In the genomic region with DNA sequence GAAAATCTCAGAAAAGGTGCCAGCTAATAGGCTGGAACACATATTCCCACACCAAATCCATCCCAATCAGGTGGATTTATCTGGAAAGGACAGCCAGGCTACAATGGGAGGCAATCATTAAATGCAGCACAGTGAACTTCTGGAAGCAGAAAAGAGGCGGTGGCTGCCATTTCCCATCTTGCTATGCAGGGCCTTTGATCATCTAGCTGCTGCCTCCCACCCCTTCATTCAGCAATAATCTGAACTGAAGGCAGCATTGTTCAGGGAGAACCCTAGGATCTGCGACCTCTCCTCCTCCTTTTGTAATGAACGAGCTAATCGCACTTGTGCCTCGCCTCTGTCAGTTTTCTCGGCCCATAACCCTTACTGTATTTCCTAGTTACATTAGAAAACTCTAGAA, we compare ENCODE assay signal across 30 mouse cellular contexts.
DNase-seq lines count a peak whose midpoint lies in the region; ATAC-seq and TF ChIP-seq lines count a peak whose summit lies in the region.
"Had no signal": no experiment of that assay in that cellular context is flagged by ENCODE, and none has a peak within 500 bp of the region (broad histone marks: within the 10 kb centered on the region; RNA-seq: fewer than 3 reads in every experiment).

No protein-coding gene starts in this region.

- no peaks in the 10 kb centered on the region for H3K36me3 ChIP-seq in embryonic facial prominence, embryonic 11.5 days (replicated peaks; ENCODE audit: control insufficient read depth, insufficient read depth, low read depth, low read length)
- no peaks in the 10 kb centered on the region for H3K36me3 ChIP-seq in embryonic facial prominence, embryonic 10.5 days (replicated peaks)
- no peaks in the 10 kb centered on the region for H3K36me3 ChIP-seq in midbrain, embryonic 12.5 days
- no peaks in the 10 kb centered on the region for H3K36me3 ChIP-seq in midbrain, postnatal 0 days (ENCODE audit: insufficient read depth, low read length)
- H3K36me3 ChIP-seq: embryonic facial prominence, embryonic 13.5 days; forebrain, embryonic 15.5 days; heart, embryonic 12.5 days; kidney, embryonic 15.5 days; limb, embryonic 12.5 days; liver, embryonic 15.5 days; neural tube, embryonic 13.5 days had no signal

- no peak overlapping the region for H3K27ac ChIP-seq in embryonic facial prominence, embryonic 11.5 days (replicated peaks; ENCODE audit: low read depth, low read length)
- no peak overlapping the region for H3K27ac ChIP-seq in embryonic facial prominence, embryonic 10.5 days (replicated peaks)
- H3K27ac ChIP-seq in midbrain, embryonic 12.5 days (replicated peaks): no peak overlapping the region
- H3K27ac ChIP-seq in midbrain, postnatal 0 days (ENCODE audit: low read depth, low read length): no peak overlapping the region
- H3K27ac ChIP-seq: embryonic facial prominence, embryonic 13.5 days; forebrain, embryonic 15.5 days; heart, adult 2 months; kidney, embryonic 15.5 days; left cerebral cortex, adult 2 months; limb, embryonic 12.5 days; liver, embryonic 15.5 days; neural tube, embryonic 13.5 days had no signal

- intact Hi-C loops in heart, postnatal 14 days (cut with DNase I): no loop called here

- no peaks in the 10 kb centered on the region for H3K27me3 ChIP-seq in embryonic facial prominence, embryonic 11.5 days (ENCODE audit: control insufficient read depth, insufficient read depth, low read length)
- no peaks in the 10 kb centered on the region for H3K27me3 ChIP-seq in embryonic facial prominence, embryonic 10.5 days (replicated peaks; ENCODE audit: low read depth, poor library complexity, severe bottlenecking)
- H3K27me3 ChIP-seq in midbrain, embryonic 12.5 days: no peaks in the 10 kb centered on the region
- H3K27me3 ChIP-seq in midbrain, postnatal 0 days (ENCODE audit: insufficient read depth, low read length): no peaks in the 10 kb centered on the region
- H3K27me3 ChIP-seq: embryonic facial prominence, embryonic 13.5 days; forebrain, embryonic 15.5 days; heart, embryonic 12.5 days; kidney, embryonic 15.5 days; liver, embryonic 15.5 days; neural tube, embryonic 13.5 days had no signal

- DNase-seq in embryonic facial prominence, embryonic 11.5 days (ENCODE audit: low spot score): peak; percentile 13
- DNase-seq in embryonic facial prominence, embryonic 10.5 days (ENCODE audit: low spot score): no peak
- peak; percentile 9 for DNase-seq in ZHBTc4 (ENCODE audit: low read depth, low spot score)
- no peak for DNase-seq in midbrain, postnatal 0 days (ENCODE audit: low spot score)
- no peak for DNase-seq in heart, postnatal 14 days
- no peak for DNase-seq in frontal cortex, postnatal 10 days (ENCODE audit: low spot score in 2 of 2)
- no peak for DNase-seq in lung, postnatal 25 days (ENCODE audit: low spot score)
- DNase-seq: adrenal gland, adult 8-10 months; cerebellum, adult 8-10 months; cerebellum, postnatal 36 days; heart, adult 2 months; kidney, adult 18-20 months; kidney, postnatal 25 days; lung, embryonic 14.5 days; lung, postnatal 14 days; right cerebral cortex, postnatal 14 days; spleen, adult 18-20 months; thymus, postnatal 25 days had no signal

- no peaks in the 10 kb centered on the region for H3K9me3 ChIP-seq in embryonic facial prominence, embryonic 11.5 days (replicated peaks; ENCODE audit: control insufficient read depth, low read length)
- H3K9me3 ChIP-seq in embryonic facial prominence, embryonic 10.5 days: no peaks in the 10 kb centered on the region
- no peaks in the 10 kb centered on the region for H3K9me3 ChIP-seq in midbrain, embryonic 12.5 days
- no peaks in the 10 kb centered on the region for H3K9me3 ChIP-seq in midbrain, postnatal 0 days (ENCODE audit: low read length)
- H3K9me3 ChIP-seq: embryonic facial prominence, embryonic 13.5 days; forebrain, embryonic 15.5 days; heart, embryonic 12.5 days; kidney, embryonic 15.5 days; limb, embryonic 12.5 days; liver, embryonic 15.5 days; neural tube, embryonic 13.5 days had no signal

- H3K4me3 ChIP-seq in embryonic facial prominence, embryonic 11.5 days (ENCODE audit: low read depth, low read length): no peak overlapping the region
- H3K4me3 ChIP-seq in embryonic facial prominence, embryonic 10.5 days: no peak overlapping the region
- no peak overlapping the region for H3K4me3 ChIP-seq in midbrain, embryonic 12.5 days
- no peak overlapping the region for H3K4me3 ChIP-seq in midbrain, postnatal 0 days (ENCODE audit: low read depth, low read length)
- H3K4me3 ChIP-seq: embryonic facial prominence, embryonic 13.5 days; erythroblast, embryonic 14.5 days; forebrain, embryonic 15.5 days; heart, adult 2 months; heart, embryonic 12.5 days; kidney, embryonic 15.5 days; left cerebral cortex, adult 2 months; limb, embryonic 12.5 days; liver, embryonic 15.5 days; neural tube, embryonic 13.5 days had no signal

- no peaks in the 10 kb centered on the region for H3K4me1 ChIP-seq in embryonic facial prominence, embryonic 11.5 days (ENCODE audit: control insufficient read depth, insufficient read depth, low read length)
- peaks cover 5% of the 10 kb centered on the region; the same call in 1 of the 2 replicates for H3K4me1 ChIP-seq in embryonic facial prominence, embryonic 10.5 days
- H3K4me1 ChIP-seq in midbrain, embryonic 12.5 days: no peaks in the 10 kb centered on the region
- H3K4me1 ChIP-seq in midbrain, postnatal 0 days (ENCODE audit: insufficient read depth, low read length): no peaks in the 10 kb centered on the region
- H3K4me1 ChIP-seq: embryonic facial prominence, embryonic 13.5 days; forebrain, embryonic 15.5 days; heart, embryonic 12.5 days; kidney, embryonic 15.5 days; limb, embryonic 12.5 days; liver, embryonic 15.5 days had no signal

- no peak for ATAC-seq in embryonic facial prominence, embryonic 11.5 days (replicated peaks; ENCODE audit: insufficient number of reproducible peaks, low FRiP score, low TSS enrichment, low read depth)
- peak; percentile 61 for ATAC-seq in midbrain, embryonic 12.5 days (ENCODE audit: low FRiP score, low read depth)
- ATAC-seq in midbrain, postnatal 0 days (ENCODE audit: low FRiP score): 0 out of 2 replicates have a peak, but pooled peaks have one; percentile 16
- ATAC-seq: activated CD4-positive, CD25-positive, alpha-beta regulatory T cell, adult 4 months; forebrain, embryonic 15.5 days; hindbrain, embryonic 16.5 days had no signal

- H3K4me2 ChIP-seq in embryonic facial prominence, embryonic 11.5 days (ENCODE audit: low read depth, low read length): no peak overlapping the region
- no peak overlapping the region for H3K4me2 ChIP-seq in midbrain, embryonic 12.5 days (replicated peaks)
- no peak overlapping the region for H3K4me2 ChIP-seq in midbrain, postnatal 0 days (ENCODE audit: low read depth, low read length, poor library complexity, severe bottlenecking)
- H3K4me2 ChIP-seq: embryonic facial prominence, embryonic 13.5 days; forebrain, embryonic 15.5 days; heart, embryonic 12.5 days; kidney, embryonic 15.5 days; limb, embryonic 12.5 days; liver, embryonic 15.5 days; lung, embryonic 14.5 days; neural tube, embryonic 13.5 days had no signal

- no peak for TF ChIP-seq CTCF in midbrain, postnatal 0 days (IDR thresholded peaks at IDR 0.05)

- WGBS in embryonic facial prominence, embryonic 11.5 days: 39% methylated on average over 6 of the region's 6 CpGs
- 40% methylated on average over 6 of the region's 6 CpGs for WGBS in embryonic facial prominence, embryonic 10.5 days
- 21% methylated on average over 6 of the region's 6 CpGs for WGBS in midbrain, embryonic 12.5 days
- WGBS in midbrain, postnatal 0 days: 25% methylated on average over 6 of the region's 6 CpGs

- no peak overlapping the region for H3K9ac ChIP-seq in embryonic facial prominence, embryonic 11.5 days (replicated peaks; ENCODE audit: low read length)
- H3K9ac ChIP-seq in midbrain, embryonic 12.5 days (replicated peaks): no peak overlapping the region
- H3K9ac ChIP-seq in midbrain, postnatal 0 days (replicated peaks; ENCODE audit: low read length, poor library complexity, severe bottlenecking): no peak overlapping the region
- H3K9ac ChIP-seq: embryonic facial prominence, embryonic 13.5 days; forebrain, embryonic 15.5 days; heart, embryonic 12.5 days; kidney, embryonic 15.5 days; limb, embryonic 12.5 days; liver, embryonic 15.5 days; lung, embryonic 14.5 days; neural tube, embryonic 13.5 days had no signal

Comparison
In these comparisons a context has a peak if more than half of its experiments do, and no peak if none do; other contexts are left out.
1. DNase-seq: peak in embryonic facial prominence, embryonic 11.5 days (single experiment) and ZHBTc4 (single experiment); none in embryonic facial prominence, embryonic 10.5 days (single experiment), midbrain, postnatal 0 days (single experiment), heart, postnatal 14 days (0 of 2), frontal cortex, postnatal 10 days (0 of 2) and lung, postnatal 25 days (single experiment).